Mouse (Mus musculus): ENCODE data around the gene Gm9844. TPM values are rescaled to one million over a fixed set of nuclear protein-coding genes. Genes with fewer than 3 reads are reported as not detected.
A peak's percentile ranks its signal among the peaks of the same experiment; 100 is the strongest.
"Not testable (repeated sequence)": the region's sequence is repeated elsewhere in the genome, so short reads cannot be mapped to it uniquely, and the experiment has no call there.

Gm9844 gene
- total RNA-seq, 4 experiments from 2014 or later, result not detected

- DNase-seq, result no peak
Measured at GRCm38 (mm10) chr7:24869532-24870165, 7.6 kb downstream of the Gm9844 start, which contains the start of the genes Lypd4 and Dmrtc2. TSS of gene Lypd4 (minus strand) at chr7:24869941. TSS of gene Dmrtc2 (plus strand) at chr7:24870057.

GRCm38 (mm10) chr7:24877588-24877987 lies 15.6 kb downstream of the Gm9844 start:
- DNase-seq, result no peak

GRCm38 (mm10) chr7:24879620-24880019 lies 17.6 kb downstream of the Gm9844 start:
- no peak for DNase-seq

DNA sequence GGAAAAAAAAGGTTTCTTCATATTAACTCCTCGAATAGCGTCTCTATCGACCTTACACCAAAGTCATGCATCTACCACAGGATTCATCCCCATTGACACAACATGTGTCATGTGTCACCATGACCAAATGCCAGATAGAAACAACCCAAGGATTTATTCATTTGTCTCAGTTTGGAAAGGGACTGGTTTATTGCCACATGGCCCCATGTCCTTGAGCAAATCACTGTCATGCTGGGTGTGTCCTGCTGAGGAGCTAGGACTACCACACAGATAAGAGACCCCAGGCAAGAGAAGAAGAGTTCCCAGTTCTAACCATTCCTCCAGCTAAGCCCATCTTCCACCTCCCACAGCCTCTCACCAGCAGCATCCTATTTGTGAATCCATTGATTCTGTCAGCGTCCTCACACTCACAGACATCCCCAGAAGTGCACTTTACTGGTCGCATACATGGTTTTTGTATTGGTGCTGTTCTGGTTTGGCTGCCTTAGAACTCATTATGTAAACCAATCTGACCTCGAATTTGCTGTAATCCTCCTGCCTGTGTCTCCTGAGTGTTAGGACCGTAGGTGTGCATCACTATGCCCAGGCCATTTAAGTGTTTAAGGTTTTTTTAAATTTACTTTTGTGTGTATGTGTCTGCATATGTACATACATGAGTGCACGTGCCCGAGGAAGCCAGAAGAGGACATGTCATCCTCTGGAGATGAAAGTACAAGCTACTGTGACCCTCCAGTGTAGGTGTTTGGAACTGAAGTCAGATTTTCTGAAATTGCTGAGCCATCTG lies 20.6 kb downstream of the Gm9844 start:
- peak; percentile 72 for DNase-seq

DNA sequence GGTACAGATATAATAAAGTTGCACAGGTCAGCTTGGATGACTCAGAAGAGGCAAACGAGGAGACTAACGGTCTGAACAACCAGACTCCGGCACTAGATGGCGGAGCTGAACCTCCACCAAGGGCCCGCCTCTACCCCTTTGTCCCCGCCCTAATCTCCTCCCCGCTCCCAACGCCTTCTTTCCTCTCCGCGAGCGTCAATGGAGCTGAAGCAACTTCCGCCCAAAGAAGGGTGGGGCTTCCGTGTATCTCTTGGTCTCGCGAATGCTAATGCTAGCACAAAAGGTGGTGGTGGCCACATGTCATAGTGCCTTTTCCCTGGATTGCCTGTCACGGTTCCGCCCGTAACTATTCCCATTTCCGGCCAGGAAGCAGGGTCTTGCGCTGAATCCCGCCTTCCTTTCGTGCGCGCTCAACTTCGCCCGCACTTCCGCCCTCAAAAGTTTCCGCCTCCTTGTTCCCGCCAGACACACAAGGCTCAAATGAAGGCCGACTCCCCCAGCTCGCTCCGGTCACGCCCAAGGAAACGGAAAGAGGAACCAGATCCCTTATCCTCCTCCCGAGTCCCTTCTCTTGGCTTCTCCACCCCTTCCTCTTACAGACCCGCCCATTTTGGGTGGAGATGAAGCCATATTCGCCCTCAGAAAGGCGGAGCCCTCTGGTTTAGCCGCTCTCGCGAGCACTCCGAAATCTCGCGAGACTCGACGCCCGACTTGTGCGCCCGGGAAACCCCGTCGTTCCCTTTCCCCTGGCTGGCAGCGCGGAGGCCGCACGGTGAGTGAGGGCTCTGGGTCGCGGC lies 22.1 kb downstream of the Gm9844 start, which contains the start of gene Rps19:
TSS of gene Rps19 (plus strand) at position 476 of the 797 bp plus-strand sequence.
- peak; percentile 99 for DNase-seq

GRCm38 (mm10) chr7:24884693-24885291 lies 22.8 kb downstream of the Gm9844 start:
- no peak for DNase-seq

DNA sequence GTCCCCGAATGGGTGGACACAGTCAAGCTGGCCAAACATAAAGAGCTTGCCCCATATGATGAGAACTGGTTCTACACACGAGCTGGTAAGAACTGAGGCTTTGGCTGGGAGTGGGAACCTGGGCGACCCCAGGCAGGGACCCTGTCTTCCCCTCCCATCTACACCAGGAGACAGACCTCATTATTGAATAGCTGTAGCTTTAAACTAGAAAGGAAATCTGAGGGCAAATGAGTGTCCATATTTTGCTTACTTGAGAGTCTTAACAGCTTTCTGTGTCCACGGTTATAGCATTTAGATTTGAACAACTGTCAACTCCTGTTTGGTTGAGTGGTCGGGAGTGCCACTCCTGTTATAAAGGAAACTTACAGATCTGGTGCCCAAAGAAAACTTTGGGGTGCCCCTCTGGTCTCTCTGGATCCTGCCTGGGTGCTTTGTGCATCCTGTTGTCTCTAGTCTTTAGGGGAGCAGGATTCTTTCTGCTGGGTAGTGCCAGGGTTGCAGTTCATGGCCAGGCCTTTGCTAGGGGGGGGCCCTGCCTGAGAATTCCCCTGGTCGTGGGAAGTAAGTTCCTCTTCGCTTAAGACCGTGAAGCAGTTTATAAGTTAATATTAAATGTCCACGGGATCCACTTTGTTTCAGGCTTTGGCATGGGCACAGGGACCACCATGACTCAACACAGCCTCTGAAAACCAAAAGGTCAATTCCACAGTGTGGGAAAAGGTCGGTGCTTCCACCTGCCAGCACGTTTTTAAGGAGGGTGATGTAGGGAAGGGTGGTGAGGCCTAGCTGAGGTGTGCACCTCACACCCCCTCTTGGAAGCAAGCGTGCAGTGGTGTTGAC lies 23.7 kb downstream of the Gm9844 start:
- no peak for DNase-seq

GRCm38 (mm10) chr7:24886308-24886633 lies 24.3 kb downstream of the Gm9844 start:
- no peak for DNase-seq

GRCm38 (mm10) chr7:24887096-24887495 lies 25.1 kb downstream of the Gm9844 start:
- no peak for DNase-seq

DNA sequence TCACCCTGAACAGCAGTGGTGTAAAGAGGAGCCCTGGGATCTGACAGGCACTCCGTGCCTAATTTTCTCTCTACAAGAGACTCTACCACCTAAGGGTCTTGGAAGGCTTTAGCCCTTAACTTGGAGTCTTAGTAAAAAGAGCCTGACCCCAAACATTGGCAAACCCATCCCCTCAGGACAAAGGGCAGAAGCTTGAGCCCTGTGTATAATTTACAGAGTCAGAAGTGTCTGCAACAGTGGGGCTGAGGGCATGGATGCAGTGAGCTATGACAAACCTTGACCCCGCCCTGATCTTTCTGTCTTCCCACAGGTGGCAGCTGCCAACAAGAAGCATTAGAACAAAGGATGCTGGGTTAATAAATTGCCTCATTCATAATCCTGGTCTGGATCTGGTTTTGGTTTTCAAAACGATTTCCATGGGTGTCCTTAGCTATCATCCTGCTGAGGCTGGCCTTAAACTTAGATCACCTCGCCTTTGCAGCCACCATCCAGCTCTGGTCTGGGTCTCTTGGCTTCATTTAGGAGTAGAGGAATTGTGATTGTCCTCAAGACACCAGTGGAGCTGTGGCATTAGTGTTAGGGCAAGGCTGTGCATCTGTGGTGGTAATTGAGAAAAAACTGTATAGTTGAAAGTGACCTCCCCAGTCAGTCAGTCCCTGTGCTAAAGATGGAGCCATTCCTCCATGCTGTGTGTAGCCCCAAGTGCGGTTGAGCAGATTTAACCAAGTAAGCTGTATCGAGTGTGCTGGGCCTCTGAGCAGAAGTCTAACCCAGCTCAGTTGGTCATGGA lies 27.6 kb downstream of the Gm9844 start:
- no peak for DNase-seq

GRCm38 (mm10) chr7:24890281-24891216 lies 28.5 kb downstream of the Gm9844 start:
- peak; percentile 52 for DNase-seq

DNA sequence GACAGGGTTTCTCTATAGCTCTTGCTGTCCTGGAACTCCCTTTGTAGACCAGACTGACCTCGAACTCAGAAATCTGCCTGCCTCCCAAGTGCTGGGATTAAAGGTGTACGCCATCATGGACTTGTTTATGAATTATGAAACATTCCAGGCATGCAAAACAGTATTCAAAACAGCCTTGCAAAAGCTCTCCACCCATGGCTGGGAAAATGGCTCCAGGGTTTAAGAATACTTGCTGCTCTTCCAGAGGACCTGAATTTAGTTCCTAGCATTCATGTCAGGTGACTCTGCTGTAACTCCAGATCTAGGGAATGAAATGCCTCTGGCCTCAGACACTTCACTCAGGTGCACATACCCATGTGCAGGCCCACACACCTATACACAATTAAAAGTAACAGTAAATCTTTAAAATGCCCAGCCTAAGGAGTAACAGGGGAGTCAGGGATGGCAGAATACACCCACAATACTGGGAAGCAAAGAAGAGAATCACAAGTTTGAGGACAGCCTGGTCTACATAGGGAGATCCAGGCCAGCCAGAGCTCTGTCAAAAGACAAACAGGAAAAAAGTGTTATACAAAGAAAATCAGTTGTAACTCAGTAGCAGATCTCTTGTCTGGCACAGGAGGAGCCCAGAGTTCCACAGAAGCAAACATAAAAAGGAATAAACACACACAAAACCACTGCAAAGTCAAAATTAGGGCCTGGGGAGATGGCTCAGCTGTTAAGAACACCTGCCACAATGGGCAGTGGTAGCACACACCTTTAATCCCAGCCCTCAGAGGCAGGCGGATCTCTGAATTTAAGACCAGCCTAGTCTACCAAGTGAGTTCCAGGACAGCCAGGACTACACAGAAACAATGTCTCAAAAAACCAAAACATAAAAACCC lies 29.5 kb downstream of the Gm9844 start:
- DNase-seq, result no peak

GRCm38 (mm10) chr7:24892125-24892583 lies 30.1 kb downstream of the Gm9844 start:
- DNase-seq, result no peak

DNA sequence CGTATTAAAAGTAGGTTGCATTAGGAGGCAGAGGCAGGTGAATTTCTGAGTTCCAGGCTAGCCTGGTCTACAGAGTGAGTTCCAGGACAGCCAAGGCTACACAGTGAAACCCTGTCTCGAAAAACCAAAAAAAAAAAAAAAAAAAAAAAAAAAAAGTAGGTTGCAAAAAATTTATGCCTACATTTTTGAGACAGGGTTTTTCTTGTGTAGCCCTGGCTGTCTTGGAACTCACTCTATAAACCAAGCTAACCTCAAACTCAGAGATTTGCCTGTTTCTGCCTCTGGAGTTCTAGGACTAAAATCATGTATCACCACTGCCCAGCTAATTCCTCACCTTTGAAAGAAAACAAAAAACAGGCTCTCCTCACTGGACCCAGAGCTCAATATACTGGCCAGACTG lies 33.7 kb downstream of the Gm9844 start:
- not testable (repeated sequence) for DNase-seq

DNA sequence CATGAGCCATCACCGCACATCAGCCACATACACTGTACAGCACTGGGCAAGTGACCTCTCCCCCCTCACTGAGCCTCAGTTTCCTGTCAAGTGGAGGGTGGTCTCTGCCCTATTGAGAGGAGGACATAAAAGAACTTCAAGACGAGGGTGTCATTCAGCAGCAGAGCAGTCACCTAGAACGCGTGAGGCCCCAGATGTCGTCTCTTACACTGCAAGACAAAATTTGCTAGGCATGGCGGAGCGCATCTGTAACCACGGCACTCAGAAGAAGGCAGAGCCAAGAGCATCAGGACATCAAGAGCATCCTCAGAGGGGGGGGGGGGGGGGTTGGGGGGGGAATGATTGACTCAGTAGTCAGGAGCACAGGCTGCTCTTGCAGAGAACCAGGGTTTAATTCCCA lies 34.3 kb downstream of the Gm9844 start:
- no peak for DNase-seq

DNA sequence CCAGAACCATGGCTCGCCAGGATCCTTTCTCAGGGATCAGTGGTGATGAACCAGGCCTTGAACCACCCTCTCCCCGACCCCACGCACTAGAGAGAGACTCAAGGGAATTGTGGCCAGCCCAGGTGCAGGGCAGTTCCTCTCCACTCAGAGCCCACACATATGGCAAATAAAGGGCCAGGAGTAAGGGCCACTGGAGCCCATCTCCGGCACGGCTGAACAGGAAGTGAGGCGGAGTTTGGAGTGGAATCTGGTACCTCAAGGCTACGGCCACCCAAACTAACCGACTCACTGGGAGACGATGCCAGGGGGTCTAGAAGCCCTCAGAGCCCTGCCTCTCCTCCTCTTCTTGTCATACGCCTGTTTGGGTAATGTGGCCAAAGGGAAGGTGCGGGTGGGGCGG lies 35.2 kb downstream of the Gm9844 start, which contains the start of gene Cd79a:
TSS of gene Cd79a (plus strand) at position 158 of the 400 bp plus-strand sequence.
- DNase-seq, result no peak

DNA sequence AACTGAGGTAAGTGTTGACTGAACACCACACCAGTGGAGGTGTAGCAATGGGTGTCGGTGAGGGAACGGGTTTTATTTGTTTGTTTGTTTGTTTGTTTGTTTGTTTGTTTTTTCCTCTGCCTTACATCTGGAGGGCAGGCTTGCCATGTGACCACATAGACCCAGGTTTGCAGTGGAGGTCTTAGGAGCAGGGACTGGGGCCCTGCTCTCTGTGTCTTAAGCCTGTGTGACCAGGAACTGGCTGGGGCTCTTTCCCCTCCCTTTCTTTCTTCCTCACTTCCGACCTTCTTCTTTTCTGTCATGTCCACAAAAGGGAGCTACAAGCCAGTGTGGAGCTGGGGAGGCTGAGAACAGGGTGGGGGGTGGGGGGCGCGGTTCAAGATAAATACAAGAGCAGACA lies 35.9 kb downstream of the Gm9844 start:
- DNase-seq, result no peak

- DNase-seq, result no peak
Measured at GRCm38 (mm10) chr7:24901114-24901513, 39.1 kb downstream of the Gm9844 start.

Measured in adrenal gland, adult 8-10 months (tissue).